Mouse (Mus musculus): ENCODE results near the gene Spryd3.

Spryd3 gene

DNA sequence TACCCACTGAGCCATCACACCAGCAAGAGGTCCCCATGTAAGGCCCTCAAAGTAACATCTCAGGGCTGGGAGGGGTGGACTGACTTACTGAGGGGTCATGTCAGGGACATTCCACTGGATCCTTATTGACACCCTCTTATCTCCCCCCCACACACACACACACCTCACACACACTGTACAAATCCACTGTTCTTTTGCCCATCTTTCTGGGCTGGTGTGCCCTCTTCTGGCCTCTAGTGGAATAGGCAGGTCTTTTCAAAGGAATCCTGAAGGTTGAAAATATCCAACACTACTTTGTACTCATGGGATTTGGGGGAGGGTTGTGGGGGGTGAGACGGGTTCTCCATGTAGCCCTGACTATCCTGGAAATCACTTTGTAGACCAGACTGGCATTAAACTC lies 10.8 kb upstream of the Spryd3 start:
- peak in 1 of 2 experiments; percentile 41 for DNase-seq

DNA sequence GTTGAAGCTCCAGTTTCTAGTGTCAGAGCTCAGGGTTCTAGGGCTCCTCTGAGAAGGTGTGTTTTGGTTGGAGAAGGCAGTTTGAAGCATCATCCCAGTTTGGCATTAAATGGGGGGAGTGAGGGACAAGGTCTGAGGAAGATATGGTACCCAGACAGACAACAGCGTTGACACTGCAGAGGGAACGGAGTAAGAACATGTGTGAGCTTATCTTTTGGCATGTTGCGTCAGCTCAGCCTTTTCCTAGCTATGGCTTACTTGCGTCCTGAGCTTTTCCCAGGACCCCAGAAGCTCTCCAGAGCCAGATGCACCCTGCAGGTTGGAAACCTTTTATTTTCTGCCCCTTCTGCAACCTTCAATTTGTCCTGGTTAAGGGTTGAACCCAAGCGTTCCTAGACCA lies 10.1 kb upstream of the Spryd3 start:
- no peak for DNase-seq

DNA sequence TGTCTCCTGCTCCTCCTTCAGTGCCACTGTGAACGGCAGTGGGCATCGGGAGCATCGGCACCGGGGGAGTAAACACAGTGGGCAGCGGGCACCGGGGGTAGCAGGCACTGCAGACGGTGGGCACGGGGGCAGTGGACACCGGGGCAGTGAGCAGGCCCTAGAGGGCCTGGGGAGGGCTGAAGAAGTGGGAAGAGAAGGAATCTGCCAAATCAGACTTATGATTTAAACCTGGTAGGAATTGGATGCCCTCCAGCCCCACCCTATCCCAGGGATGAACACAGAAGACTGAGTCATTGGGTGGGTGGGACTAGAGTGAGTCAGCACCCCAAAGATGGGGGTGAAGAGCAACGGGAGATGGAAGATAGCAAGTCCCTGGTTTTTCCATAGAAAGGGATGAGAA lies 9.3 kb upstream of the Spryd3 start:
- DNase-seq = no peak

DNA sequence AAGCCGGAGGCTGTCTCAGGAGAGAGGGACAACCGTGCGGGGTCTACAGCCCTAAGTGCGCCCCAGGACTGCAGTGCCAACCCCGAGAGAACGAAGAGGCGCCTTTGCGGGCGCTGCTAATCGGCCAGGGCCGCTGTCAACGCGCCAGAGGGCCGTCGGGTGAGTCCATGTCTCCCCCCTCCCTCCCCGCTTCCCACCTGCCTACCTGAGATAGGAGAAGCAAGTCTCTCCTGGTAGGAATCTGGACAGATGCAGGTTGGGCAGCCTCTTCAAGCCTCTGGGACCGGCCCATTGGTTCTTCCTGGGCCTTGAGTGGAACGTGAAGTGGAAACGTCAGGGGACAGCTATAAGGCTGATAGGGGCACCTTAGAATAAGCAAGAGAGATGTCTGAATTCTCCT lies 8.7 kb upstream of the Spryd3 start:
- no peak for DNase-seq

DNA sequence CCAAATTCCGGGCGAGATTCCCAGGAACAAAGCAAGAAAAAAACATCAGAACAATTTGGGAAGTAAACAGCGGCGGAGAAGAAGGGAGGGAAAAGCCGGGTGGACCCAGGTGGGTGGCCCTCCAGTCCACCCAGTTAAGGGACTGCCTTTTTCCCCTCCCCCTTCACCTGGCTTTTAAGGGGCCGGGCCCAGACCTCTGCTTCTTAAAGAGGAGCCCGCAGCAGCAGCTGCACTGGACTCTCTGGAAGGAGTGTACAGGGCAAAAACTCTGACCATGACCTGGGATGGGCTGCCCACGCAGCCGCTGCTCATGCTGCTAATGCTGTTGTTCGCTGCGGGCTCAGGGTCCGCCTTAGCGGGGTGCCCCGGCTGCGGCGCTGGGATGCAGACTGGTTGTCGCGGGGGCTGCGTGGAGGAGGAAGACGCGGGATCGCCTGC lies 8.3 kb upstream of the Spryd3 start, which contains the start of gene Igfbp6:
TSS of gene Igfbp6 (plus strand) at position 89 of the 438 bp plus-strand sequence.
- DNase-seq = no peak

DNA sequence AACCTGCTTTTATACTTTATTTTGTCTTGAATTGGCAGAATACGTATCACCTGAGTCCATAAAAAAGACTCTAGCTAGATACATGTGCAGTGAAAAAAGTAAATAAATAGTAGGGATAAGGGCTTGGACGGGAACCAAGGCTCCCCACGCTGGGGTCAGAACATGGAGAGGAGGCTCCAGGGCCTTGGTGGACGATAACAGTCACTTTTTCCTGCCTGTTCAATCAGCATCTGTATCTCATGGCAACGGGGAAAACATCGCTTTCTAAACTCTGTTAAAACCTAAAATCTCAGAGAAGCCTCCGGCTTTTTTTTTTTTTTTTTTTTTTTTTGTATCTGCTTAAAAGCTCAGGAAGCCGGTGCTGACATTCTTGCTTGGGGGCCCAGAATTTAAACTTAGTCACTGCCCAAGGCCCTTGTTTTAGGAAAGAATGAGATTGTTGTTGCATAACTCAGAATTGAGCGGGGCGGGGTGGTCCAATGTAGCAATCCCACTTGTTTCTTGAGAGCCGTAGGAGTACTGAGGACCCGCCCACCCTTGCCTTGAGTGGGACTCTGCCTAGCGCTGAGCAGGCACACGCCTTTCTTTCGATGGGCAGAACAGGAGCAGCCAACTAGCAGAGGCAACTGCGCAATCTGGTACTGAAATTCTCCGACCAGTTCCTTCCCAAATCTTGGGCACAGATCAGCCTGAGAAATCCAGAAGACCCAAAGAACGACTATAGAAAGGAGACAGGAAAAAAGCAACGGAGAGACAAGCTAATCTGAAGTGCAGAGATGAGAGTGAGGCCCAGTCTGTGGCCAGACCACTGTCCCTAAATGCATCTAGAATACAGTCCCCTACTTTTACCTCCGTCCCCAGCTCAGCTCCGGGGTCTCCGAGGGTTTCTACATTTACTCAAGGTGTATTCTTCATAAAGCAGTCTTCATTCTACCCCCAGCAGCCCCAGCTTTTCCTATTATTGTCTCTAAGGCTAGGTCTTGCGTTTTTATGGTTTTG lies 7.2 kb upstream of the Spryd3 start:
- no peak for DNase-seq

DNA sequence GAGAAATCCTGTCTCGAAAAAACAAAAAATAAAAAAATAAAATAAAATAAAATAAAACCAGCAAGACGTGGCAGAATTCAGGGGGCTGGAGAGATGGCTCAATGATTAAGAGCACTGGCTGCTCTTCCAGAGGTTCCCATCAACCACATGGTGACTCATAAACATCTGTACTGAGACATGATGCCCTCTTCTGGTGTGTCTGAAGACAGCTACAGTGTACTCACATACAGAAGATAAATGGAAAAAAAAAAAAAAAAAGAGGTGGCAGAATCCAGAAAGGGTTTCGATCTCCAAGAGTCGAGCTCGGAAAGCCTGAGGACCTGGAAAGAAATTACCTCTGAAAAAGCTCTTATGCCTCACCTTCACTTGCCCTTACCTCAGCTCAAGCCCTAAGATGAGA lies 5.1 kb upstream of the Spryd3 start:
- no peak for DNase-seq

DNA sequence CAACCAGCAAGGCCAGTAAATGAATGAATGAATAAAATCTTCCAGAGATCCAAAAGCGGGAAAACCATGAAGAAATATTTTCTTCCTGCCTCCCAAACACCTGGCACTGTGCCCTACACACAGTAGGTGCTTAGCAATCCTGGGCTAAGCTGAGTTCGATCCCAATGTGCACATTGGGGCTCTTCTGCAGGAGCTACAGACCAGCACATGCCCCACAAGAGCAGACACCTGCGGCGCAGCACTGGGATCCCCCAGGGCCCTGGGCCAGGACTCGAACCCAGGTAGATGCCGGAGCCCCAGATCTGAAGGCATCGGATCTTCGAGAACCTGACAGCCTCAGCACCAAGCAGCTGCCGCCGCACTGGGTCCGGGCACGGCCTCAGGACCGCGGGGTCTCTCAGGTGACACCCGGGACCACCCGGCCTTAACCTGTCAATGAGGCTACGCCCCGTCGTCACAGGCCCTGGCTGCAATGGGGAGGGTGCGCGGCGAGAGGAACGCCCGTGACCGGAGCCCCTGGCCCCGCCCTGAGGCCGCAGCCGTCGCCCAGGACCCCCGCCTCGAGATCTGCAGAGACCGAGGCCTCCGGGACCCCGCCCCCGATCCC lies 409 bp downstream of the Spryd3 start:
- no peak for DNase-seq

DNA sequence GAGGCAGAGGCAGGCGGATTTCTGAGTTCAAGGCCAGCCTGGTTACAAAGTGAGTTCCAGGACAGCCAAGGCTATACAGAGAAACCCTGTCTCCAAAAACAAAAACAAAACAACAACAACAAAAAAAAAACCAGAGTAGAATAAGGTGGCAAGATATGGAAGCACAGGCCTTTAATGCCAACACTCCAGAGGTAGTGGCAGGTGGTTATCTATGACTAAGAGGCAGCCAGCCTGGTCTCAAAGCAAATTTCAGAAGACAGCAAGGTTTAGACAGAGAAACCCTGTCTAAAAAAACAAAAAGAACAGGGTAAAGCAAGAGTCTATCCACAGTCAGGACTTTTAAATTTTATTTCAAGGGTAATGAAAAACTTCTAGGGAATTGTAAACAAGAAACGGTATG lies 1.3 kb downstream of the Spryd3 start:
- no peak for DNase-seq

DNA sequence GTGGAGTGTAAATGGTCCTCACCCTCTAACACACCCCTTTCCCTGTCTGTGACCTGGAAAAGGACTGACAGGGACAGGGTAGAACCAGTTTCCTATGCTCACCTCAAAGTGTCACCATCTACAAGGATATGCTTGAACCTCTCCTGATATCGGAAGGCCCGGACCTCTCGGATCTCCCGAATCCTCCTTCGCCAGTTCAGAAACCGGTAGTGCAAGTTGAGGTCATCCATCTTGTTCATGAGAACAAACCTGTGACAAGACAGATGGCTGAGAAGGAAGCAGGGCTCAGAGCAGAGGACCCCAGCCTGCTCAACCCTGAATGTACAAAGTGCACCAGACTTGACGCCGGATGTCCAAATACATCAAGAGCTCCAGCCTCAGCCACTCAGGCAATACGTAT lies 2.7 kb downstream of the Spryd3 start:
- DNase-seq = no peak

DNA sequence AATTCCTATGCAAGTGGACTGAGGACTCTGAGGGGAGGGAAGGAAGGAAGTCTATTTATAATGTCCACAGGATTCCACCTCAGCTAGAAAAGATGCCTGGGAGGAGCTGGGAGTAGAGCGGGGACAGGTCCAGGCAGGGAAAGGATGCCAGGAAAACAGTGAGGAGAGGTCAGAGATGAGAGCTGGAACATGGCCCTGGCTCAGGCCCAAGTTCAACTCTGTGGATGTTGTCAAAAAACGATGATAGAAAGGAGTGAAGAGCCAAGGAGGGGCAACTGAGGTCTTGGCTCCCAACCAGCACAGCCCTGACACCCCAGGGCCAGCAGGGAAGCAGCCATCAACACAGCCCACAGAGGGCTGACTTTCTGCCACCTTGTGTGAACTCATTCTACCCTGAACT lies 9.7 kb downstream of the Spryd3 start:
- no peak for DNase-seq

DNA sequence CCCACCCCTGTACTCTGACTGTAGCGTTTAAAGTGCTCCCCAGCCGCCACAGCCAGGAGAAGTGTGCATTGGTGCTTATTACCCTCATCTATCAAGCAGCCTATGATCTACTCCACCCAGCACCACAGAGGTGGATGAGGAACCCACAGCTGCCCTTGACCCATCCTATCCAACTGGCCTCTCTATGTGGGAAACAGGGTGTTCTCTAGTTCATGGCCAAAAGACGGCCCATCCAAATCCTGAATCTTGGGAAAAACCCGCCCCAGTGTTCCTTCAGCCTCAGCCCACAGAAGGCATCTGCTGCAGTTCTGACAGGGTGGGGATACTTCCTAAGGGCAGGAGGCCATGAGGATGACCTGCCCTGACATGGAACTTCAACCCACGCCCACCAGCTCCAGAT lies 15.5 kb downstream of the Spryd3 start:
- no peak for DNase-seq

DNA sequence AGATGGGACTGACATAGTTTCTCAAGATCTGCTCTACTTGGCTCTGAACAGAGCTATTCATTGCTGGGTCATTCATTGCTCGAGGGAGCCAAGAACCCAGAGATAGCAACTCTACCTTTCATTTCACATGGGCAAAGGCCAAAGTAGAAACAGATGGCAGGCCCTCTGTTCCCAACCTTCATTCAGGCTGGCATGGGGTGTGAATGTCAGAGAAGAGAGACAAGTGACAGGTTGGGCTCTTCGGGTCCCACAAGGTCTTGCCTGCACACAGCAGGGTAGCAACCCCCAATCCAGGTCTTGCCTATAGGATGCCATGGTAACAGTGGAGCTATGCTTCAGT lies 16.2 kb downstream of the Spryd3 start:
- DNase-seq = no peak

DNA sequence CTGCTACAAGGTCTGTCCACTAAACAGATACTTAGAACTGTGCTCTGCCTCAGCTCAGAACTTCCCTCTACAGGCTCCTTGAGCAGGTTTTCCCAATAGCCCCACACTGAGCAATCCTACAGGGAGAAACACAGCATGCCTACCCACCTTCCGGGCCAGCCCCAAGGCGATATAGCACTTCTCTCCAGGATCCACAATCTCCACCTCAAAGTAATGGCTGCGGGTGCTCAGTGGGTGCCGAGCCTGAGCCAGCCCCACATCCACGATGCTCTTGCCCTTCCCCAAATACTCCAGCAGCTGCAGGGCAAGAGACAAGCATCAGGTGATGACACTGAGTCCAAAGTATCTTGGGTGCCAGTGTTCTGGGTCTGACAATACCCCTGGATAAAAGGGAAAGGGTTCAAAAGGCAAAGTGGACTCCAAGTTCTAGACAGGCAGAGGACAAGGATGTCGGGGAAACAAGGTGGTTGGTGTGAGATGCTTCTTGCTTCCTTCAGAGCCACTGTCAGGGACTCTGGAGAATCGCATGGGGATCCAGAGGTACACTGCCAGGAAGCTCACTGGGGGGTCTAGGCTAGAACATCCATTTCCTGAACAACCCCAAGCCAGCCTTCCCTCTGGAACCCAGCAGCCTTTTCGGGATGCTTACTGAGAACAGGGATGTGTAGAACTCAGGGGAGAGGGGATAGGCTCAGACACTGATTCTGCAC lies 16.8 kb downstream of the Spryd3 start:
- DNase-seq = no peak

DNA sequence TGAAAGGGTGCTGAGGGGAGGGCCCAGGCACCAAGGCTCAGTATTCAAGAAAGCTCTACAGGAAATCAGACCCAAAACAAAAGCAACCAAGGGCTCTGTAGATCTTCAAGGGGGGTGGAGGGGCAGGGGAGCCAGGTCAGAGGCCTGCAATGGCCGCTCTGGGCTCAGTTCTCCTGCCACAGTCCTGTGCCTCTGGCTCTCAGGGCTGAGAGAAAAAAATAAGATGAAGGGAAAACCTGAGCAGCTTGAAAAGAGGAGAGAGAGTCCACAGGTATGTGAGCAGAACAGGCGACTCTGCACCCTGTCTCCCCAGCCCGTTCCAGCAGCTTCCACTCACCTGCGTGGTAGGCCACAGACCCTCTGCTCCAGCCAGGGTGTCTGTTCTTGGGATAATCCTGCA lies 17.4 kb downstream of the Spryd3 start:
- DNase-seq = no peak

DNA sequence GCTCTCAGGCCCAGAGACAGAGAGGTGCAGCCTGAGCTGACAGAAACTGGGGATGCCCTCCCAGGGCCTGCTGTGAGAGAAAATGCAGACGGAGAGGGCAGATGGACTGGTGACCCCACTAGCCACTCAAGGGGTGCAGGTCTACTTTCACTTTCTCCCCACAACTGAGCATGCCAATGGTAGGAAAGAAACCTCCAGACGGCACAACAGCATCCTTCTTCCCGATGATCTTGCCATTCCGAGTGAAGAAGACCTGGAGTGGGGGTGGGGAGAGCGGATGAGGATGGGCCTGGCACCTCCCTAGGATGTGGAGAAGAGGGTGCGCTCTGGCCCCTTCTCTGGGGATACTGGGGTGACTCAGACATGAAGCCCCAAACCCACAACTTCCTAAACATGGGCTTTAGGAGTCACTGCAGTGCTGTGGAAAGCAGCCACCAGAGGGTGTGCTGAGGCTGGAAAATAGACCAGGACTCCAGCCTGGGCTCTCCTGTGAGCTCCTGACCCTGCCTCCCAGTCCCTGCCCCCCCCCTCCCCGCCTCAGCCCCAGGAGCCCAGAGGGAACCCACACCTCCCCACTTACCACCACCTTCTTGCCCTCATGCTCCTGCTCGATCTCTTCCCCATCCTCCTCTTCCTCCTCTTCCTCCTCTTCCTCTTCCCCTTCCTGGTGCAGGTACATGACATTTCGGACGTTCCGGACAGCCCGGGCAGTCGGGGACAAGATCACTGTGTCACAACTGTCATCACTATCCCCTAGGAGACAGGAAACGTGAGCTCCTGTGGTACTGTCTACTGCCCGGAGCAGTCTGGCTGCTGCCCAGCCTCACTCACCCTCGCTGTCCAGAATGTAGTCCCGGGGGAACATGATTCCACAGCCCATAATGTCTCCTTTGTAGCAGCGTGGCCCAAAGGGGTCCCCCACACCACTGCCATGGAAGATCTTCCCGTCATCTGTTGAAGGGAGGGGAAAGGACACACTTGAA lies 18.3 kb downstream of the Spryd3 start:
- no peak for DNase-seq

DNA sequence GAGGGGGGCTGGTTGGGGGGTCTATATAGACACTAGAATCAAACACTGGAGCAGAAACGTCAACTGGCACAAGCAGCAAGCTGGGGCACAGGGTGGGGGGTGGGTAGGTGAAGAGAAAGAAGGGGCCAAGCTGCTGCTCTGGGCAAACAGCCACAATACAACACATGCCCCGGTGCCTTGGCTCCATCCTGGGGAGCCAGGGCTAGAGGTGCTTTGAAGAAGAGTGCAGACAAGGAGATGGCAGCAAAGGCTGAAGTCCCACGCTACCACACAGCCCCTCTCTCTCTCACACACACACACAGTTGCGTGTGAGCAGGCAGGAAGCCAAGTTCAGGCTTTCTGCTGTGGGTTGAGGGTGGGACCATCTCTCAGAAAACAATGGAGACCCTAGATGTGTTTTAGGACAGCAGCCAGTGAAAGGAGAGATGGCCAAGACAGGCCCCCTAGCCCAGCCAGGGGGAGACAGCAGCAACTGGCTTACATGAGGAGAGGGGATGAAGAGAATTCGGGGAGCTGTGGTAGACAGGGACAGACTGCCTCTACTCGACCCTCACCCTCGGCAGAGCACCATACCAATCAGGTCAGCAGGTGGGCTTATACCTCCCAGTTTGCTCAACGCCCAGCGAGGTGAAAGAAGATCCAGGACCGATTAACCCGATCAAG lies 19.1 kb downstream of the Spryd3 start:
- DNase-seq = no peak

DNA sequence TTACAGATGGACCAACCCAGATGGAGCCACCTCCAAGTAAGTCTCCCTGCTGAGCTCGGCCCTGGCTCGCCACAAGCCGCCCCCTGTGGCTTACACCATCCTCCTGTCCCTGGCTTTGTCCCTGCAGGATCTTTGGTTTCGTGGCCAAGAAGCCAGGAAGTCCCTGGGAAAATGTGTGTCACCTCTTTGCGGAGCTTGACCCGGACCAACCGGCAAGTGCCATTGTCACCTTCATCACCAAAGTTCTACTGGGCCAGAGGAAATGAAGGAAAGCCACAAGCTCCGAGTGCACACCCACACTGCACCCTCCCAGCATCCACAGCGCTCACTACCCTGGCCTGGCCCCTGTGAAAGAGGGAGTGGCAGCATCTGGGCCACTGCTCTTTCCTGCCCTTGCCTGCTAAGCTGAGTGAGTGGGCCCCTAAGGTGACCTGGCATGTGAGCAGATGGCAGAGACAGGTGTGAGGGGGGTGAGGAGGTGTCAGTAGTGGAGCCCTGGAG lies 20.3 kb downstream of the Spryd3 start:
- no peak for DNase-seq

DNA sequence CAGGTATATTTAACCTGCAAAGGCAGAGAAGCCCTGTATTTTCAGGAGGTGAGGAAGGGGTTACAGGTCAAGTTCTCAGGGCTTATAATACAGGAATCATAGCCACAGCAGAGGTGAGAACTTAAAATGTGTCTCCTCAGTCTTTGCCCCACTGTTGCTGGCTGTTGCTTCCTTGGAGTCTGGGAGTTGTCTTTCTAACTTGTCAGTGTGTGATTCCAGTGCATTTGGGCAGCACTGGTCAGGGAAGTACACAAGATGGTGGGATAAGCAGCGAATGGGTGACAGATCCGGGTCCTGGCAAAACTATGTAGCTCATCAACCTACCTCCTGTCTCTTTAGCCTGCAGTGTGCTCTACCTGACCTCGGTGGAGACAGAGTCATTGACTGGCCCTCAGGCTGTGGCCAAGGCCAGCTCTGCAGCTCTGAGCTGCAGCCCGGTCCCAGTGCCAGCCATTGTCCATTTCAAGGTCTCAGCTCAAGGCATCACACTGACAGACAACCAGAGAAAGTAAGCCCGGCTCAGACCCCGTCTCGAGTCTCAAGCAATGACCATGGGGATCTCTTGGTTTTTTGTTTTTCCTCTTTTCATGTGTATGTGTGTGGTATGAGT lies 21.3 kb downstream of the Spryd3 start:
- no peak for DNase-seq

DNA sequence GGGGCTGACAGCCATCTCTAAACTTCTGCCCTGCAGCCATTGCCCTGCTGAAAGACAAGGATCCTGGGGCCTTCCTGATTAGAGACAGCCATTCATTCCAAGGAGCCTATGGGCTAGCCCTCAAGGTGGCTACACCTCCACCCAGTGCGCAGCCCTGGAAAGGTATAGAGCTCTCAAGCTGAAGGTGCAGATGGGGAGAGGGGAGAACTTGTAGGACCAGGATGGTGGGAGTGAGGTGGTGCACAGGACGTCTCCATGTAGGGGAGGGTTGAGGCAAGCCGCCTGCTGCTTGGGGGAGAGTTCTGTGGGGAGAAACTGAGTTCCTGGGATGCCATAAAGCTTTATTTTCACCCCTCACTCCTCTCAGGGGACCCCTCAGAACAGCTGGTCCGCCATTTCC lies 22.4 kb downstream of the Spryd3 start:
- no peak for DNase-seq

DNA sequence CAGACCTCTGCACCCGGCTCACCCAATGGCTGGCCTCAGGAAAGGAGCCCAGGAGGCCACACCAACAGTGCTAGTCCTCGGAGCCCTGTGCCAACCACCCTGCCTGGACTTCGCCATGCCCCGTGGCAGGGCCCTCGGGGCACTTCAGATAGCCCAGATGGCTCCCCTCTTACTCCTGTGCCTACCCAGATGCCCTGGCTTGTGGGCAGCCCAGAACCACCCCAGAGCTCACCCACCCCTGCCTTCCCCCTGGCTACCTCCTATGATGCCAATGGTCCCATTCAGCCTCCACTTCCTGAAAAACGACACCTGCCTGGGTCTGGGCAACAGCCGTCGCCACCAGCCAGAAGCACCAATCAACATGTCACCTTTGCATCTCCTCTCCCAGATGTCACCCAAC lies 23.2 kb downstream of the Spryd3 start:
- DNase-seq = no peak
